Mouse (Mus musculus): ENCODE results near the gene Ltb. TPM values are rescaled to one million over a fixed set of nuclear protein-coding genes. Genes with fewer than 3 reads are reported as not detected.
A peak's percentile ranks its signal among the peaks of the same experiment; 100 is the strongest.

The Ltb gene
- total RNA-seq, 2 experiments from 2014 or later = 0.76 to 0.77 TPM

GRCm38 (mm10) chr17:35201787-35202186, 7.5 kb downstream of the Ltb start, which contains the start of gene Tnf:
Gene Tnf, minus strand, starts transcription at chr17:35202007.
- no peak for TF ChIP-seq CTCF (conservative IDR thresholded peaks at IDR 0.05)
- DNase-seq (ENCODE audit: low spot score in 2 of 2) = no peak
- no peak within 1 kb of the TSS for H3K27ac ChIP-seq
- H3K4me3 ChIP-seq = no peak within 1 kb of the TSS

GRCm38 (mm10) chr17:35202442-35202841, 8.2 kb downstream of the Ltb start:
- no peak for DNase-seq (ENCODE audit: low spot score in 2 of 2)
- no peak for TF ChIP-seq CTCF (conservative IDR thresholded peaks at IDR 0.05)
- H3K4me3 ChIP-seq = no peak overlapping the region
- H3K27ac ChIP-seq = no peak overlapping the region

- Histone ChIP-seq H3K4me3 (no peak within 1 kb of the TSS), H3K27ac (no peak within 1 kb of the TSS)
- no peak for TF ChIP-seq CTCF (conservative IDR thresholded peaks at IDR 0.05)
- DNase-seq (ENCODE audit: low spot score in 2 of 2) = no peak
Measured at GRCm38 (mm10) chr17:35204494-35205379, 10.5 kb downstream of the Ltb start, which contains the start of gene Lta. Gene Lta, minus strand, starts transcription at chr17:35205351.

DNA sequence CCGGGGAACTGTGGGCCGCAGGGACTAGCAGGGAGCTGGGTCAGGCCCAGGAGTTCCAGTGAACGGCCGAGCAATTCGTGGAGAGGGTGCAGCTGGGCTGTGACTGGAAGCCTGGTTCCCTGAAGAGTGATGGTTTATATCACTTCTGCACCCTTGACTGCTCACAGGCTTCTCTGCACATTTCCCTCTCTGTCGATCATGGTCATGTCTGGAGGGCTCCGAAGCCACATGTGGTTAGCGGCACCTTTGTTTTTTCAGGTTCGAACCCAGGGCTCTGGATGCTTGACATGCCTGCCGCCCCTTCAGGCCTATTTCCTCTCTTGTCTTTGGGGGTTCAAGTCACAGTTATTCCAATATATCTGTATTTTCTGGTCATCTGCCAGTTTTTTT, 11.1 kb downstream of the Ltb start:
- H3K27ac ChIP-seq = no peak overlapping the region
- DNase-seq (ENCODE audit: low spot score in 2 of 2) = no peak
- no peak for TF ChIP-seq CTCF (conservative IDR thresholded peaks at IDR 0.05)
- no peak overlapping the region for H3K4me3 ChIP-seq

- no peak overlapping the region for H3K27ac ChIP-seq
- no peak for DNase-seq (ENCODE audit: low spot score in 2 of 2)
- TF ChIP-seq CTCF (conservative IDR thresholded peaks at IDR 0.05) = no peak
- no peak overlapping the region for H3K4me3 ChIP-seq
Measured at GRCm38 (mm10) chr17:35209785-35210535, 15.7 kb downstream of the Ltb start.

DNA sequence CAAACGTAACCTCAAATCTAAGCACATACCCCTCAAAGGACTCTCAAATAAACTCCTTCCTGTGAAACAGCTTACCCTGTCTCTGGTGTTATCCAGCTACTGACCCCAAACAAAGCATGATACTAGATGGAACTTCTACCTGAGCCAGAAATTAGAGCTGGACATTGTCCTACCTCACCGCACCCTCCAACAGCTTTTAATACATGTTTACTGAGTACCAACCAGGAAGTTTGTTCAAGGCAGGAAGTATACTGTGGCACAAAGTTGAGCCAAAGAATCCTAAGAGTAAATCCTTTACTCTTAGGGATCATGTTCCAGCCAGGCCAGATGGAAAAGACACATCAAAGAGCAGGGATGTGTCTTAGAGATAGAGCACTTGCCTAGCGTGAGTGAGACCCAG, 16.4 kb downstream of the Ltb start:
- Histone ChIP-seq H3K4me3 (no peak overlapping the region), H3K27ac (no peak overlapping the region)
- no peak for DNase-seq (ENCODE audit: low spot score in 2 of 2)
- no peak for TF ChIP-seq CTCF (conservative IDR thresholded peaks at IDR 0.05)

DNA sequence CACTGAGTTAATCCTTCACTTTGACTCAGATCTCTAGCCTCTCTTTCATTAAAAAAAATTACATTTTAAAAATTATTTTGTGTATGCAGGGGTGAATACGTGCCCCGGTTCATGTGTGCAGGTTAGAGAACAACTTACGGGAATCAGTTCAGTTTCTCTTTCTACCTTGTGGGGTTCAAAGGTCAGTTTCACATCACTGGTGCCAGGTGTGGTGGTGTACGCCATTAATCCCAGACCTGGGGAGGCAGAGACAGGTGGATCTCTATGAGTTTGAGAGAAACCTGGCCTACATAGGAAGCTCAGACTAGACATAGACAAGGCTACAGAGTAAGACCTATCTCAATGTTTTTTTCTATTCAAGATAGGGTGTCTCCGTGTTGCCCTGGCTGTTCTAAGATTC, 18.8 kb downstream of the Ltb start:
- H3K4me3 ChIP-seq = no peak overlapping the region
- TF ChIP-seq CTCF (conservative IDR thresholded peaks at IDR 0.05) = no peak

DNA sequence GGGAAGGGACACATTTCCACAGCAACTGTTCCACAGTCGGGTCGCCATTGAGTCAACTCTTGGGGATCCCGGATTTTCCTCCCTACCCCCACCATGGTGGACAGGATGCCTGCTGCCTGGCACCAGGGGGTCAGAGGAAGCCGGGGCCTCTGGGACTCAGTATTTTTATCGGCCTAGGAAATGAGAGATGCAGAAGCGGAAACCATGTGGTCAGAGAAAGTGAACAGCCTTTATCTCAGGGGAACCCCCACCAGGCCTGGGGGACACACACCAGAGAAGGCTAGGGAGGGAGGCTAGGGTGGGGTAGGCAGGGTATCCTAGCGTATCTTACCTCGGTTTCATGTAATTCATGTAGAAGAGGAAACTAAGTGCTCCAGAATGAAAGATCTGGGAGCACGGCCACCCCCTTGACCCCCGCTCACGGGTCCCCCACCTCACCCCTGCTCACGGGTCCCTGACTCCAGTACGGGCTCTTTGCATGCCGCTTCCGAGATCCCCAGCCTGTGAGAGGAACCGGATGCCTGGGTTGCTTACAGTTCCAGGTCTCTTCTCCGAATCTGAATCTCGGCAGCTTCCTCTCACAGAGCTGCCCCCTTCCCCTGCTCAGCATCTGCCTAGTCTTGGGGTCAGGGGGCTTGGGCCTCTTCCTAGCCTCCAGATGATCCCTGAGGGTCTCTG, 24.4 kb downstream of the Ltb start:
- peak overlapping the region; percentile 47 for H3K27ac ChIP-seq
- no peak overlapping the region for H3K4me3 ChIP-seq
- no peak for DNase-seq (ENCODE audit: low spot score in 2 of 2)

More for the DNA sequence above, 18.8 kb downstream of the Ltb start:
- H3K27ac ChIP-seq = no peak overlapping the region
- no peak for DNase-seq (ENCODE audit: low spot score in 2 of 2)

GRCm38 (mm10) chr17:35219601-35220041, 25.4 kb downstream of the Ltb start:
- no peak for DNase-seq (ENCODE audit: low spot score in 2 of 2)
- TF ChIP-seq CTCF (conservative IDR thresholded peaks at IDR 0.05) = no peak
- H3K27ac ChIP-seq = peak overlapping the region; percentile 47; the same call in 1 of the 2 replicates
- H3K4me3 ChIP-seq = no peak overlapping the region

More for the DNA sequence above, 24.4 kb downstream of the Ltb start:
- no peak for TF ChIP-seq CTCF (conservative IDR thresholded peaks at IDR 0.05)

DNA sequence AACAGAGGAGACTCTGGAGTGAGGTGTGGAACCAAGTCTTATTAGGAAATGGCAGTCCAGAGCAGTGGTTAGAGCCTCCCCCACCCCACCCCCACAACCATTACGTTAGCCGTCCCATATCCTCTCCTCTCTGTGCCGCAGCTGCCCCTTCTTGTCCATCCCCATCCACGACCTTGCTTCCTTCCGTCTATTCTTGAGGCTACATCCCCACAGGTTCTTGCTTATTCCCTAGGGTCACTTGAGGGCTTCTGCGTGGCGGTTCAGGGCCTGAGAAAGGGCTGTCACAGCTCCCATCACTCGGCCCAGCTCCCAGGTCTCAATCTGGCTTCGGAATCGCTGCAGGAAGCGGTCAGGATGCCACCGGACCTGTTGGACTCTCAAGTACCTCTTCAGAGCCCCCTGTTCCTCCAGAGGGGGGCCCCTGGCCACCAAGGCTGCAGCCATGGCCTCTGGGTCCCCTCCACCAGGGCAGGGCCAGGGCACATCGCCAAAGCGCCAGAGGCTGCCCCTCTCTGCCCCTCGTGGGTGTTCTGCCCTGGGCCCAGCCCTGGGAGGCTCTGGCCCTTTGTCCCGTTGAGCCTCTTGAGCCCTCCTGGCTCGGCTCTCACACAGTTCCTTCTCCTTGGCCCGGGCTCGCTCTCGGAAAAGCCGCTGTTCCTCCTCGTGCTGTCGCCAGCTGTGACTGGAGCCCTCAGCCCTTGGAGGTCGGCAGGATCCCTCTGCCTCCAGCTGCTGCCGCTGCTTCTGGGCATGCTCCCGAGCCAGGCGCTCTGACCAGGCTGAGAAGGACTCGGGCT, 26.1 kb downstream of the Ltb start, which contains the start of gene Gm16181:
TSS of gene Gm16181 (plus strand) at position 679 of the 797 bp plus-strand sequence.
- no peak for TF ChIP-seq CTCF (conservative IDR thresholded peaks at IDR 0.05)
- H3K4me3 ChIP-seq = no peak within 1 kb of the TSS
- H3K27ac ChIP-seq = peak within 1 kb of the TSS; percentile 47; the same call in 1 of the 2 replicates
- no peak for DNase-seq (ENCODE audit: low spot score in 2 of 2)

- Histone ChIP-seq H3K27ac (no peak overlapping the region; the same call in 1 of the 2 replicates), H3K4me3 (no peak overlapping the region)
- no peak for DNase-seq (ENCODE audit: low spot score in 2 of 2)
- TF ChIP-seq CTCF (conservative IDR thresholded peaks at IDR 0.05) = no peak
Measured at GRCm38 (mm10) chr17:35222299-35222698, 28.1 kb downstream of the Ltb start.

- no peak for DNase-seq (ENCODE audit: low spot score in 2 of 2)
- H3K4me3 ChIP-seq = no peak overlapping the region
Measured at GRCm38 (mm10) chr17:35224641-35225040, 30.4 kb downstream of the Ltb start.

More at GRCm38 (mm10) chr17:35224641-35225040, 30.4 kb downstream of the Ltb start:
- TF ChIP-seq CTCF (conservative IDR thresholded peaks at IDR 0.05) = peak; percentile 33
- H3K27ac ChIP-seq = no peak overlapping the region

Measured in layer of hippocampus, adult 2 months (tissue).